Mouse (Mus musculus) kidney, embryonic 16.5 days (tissue): ENCODE measurements around the gene Castor2. TPM values are rescaled to one million over a fixed set of nuclear protein-coding genes. Genes with fewer than 3 reads are reported as not detected.

Experiments used
- ATAC-seq: fragments of 200-750 bp; cut with Nextera tagmentation; 2 replicates; pipeline ENCODE4 v1.8.0; 2017; ENCODE audit warnings: moderate TSS enrichment; ENCODE audit not compliant: low FRiP score, low TSS enrichment
- H3K27ac ChIP-seq: fragments of 300-500 bp; sonication (generic); 2 replicates; pipeline ENCODE4 v1.5.1; 2014; ENCODE audit warnings: low read length
- H3K27me3 ChIP-seq: fragments of 300-500 bp; sonication (generic); 2 replicates; pipeline ENCODE4 v1.6.1; 2014; ENCODE audit warnings: low read length, control low read depth, mixed read lengths; ENCODE audit not compliant: insufficient read depth
- H3K36me3 ChIP-seq: fragments of 300-500 bp; sonication (generic); 2 replicates; pipeline ENCODE4 v1.6.1; 2014; ENCODE audit warnings: low read length, control low read depth, mixed read lengths; ENCODE audit not compliant: insufficient read depth
- H3K4me1 ChIP-seq: fragments of 300-500 bp; sonication (generic); 2 replicates; pipeline ENCODE4 v1.6.1; 2014; ENCODE audit warnings: low read length, control low read depth, mixed read lengths; ENCODE audit not compliant: insufficient read depth
- H3K4me2 ChIP-seq: fragments of 300-500 bp; sonication (generic); replicated peaks from 2 replicates; pipeline ENCODE4 v1.6.1; 2014; ENCODE audit warnings: low read depth, low read length
- H3K4me3 ChIP-seq: fragments of 300-500 bp; sonication (generic); 2 replicates; pipeline ENCODE4 v1.5.1; 2014; ENCODE audit warnings: mild to moderate bottlenecking, low read length
- H3K9ac ChIP-seq: fragments of 300-500 bp; sonication (generic); replicated peaks from 2 replicates; pipeline ENCODE4 v1.6.1; 2014; ENCODE audit warnings: low read length
- H3K9me3 ChIP-seq: fragments of 300-500 bp; sonication (generic); 2 replicates; pipeline ENCODE4 v1.6.1; 2016; ENCODE audit warnings: low read length, control low read depth
- WGBS: fragments of 180-500 bp; shearing (Covaris S2); extraction: QIAGEN DNeasy Blood & Tissue Kit; methylation state at CpG from one replicate; pipeline ENCODE4 v1.1.7; 2014; 5-methylcytosine and 5-hydroxymethylcytosine counted together
- polyA plus RNA-seq: library from polyadenylated mRNA; unstranded; fragments of >200 nt; fragmentation: Nextera tagmentation; extraction: Ambion mirVana; gene quantifications from 2 replicates; pipeline ENCODE4 v1.2.1, GENCODE M21; 2015

The Castor2 gene
- polyA plus RNA-seq, 1 experiment from 2014 or later: 14.0 TPM

GRCm38 (mm10) chr5:134170167-134170566 lies 70.7 kb downstream of the Castor2 start:
- 89% methylated on average over 8 of the region's 8 CpGs for WGBS
- ATAC-seq: no peak
- H3K4me1 ChIP-seq: peaks cover 20% of the 10 kb centered on the region

GRCm38 (mm10) chr5:134173206-134173605 lies 73.7 kb downstream of the Castor2 start:
- Histone ChIP-seq H3K4me2 (no peak overlapping the region), H3K9me3 (no peaks in the 10 kb centered on the region), H3K4me1 (peaks cover 22% of the 10 kb centered on the region), H3K36me3 (peaks cover 4% of the 10 kb centered on the region), H3K27ac (no peak overlapping the region), H3K9ac (no peak overlapping the region), H3K27me3 (no peaks in the 10 kb centered on the region), H3K4me3 (no peak overlapping the region)
- ATAC-seq: no peak
- 52% methylated on average over 4 of the region's 4 CpGs for WGBS

More at GRCm38 (mm10) chr5:134170167-134170566, 70.7 kb downstream of the Castor2 start:
- Histone ChIP-seq H3K4me3 (no peak overlapping the region), H3K36me3 (peaks cover 10% of the 10 kb centered on the region), H3K9ac (no peak overlapping the region), H3K4me2 (no peak overlapping the region), H3K9me3 (no peaks in the 10 kb centered on the region), H3K27me3 (no peaks in the 10 kb centered on the region), H3K27ac (no peak overlapping the region)

GRCm38 (mm10) chr5:134175696-134176095 lies 76.2 kb downstream of the Castor2 start:
- Histone ChIP-seq H3K4me3 (peak overlapping the region; percentile 73), H3K9ac (peak overlapping the region; percentile 73), H3K9me3 (no peaks in the 10 kb centered on the region), H3K27me3 (no peaks in the 10 kb centered on the region), H3K36me3 (no peaks in the 10 kb centered on the region; the same call in 1 of the 2 replicates), H3K4me1 (peaks cover 18% of the 10 kb centered on the region), H3K27ac (peak overlapping the region; percentile 83), H3K4me2 (peak overlapping the region; percentile 63)
- 4% methylated on average over 10 of the region's 10 CpGs for WGBS
- ATAC-seq: peak; percentile 36

- WGBS: under 1% methylated on average over 72 of the region's 72 CpGs
These were observed 76.8 kb downstream of the Castor2 start, which contains the start of gene Rcc1l for GRCm38 (mm10) chr5:134176169-134176881. TSS of gene Rcc1l (minus strand) at chr5:134176774.

GRCm38 (mm10) chr5:134178536-134178935 lies 79.0 kb downstream of the Castor2 start:
- Histone ChIP-seq H3K27ac (no peak overlapping the region), H3K36me3 (no peaks in the 10 kb centered on the region), H3K4me1 (peaks cover 33% of the 10 kb centered on the region), H3K4me2 (no peak overlapping the region), H3K9ac (no peak overlapping the region), H3K27me3 (no peaks in the 10 kb centered on the region), H3K4me3 (no peak overlapping the region), H3K9me3 (no peaks in the 10 kb centered on the region)
- no peak for ATAC-seq
- WGBS: 69% methylated on average over 7 of the region's 7 CpGs

More at GRCm38 (mm10) chr5:134176169-134176881, 76.8 kb downstream of the Castor2 start, which contains the start of gene Rcc1l:
- Histone ChIP-seq H3K9ac (peak within 1 kb of the TSS; percentile 73), H3K27me3 (no peaks in the 10 kb centered on the region), H3K36me3 (no peaks in the 10 kb centered on the region; the same call in 1 of the 2 replicates), H3K4me3 (peak within 1 kb of the TSS; percentile 73), H3K27ac (peak within 1 kb of the TSS; percentile 83), H3K4me2 (peak within 1 kb of the TSS; percentile 63), H3K9me3 (no peaks in the 10 kb centered on the region), H3K4me1 (peaks cover 18% of the 10 kb centered on the region)
- ATAC-seq: peak; percentile 87

GRCm38 (mm10) chr5:134179871-134180270 lies 80.4 kb downstream of the Castor2 start:
- Histone ChIP-seq H3K4me2 (no peak overlapping the region), H3K4me1 (peaks cover 26% of the 10 kb centered on the region), H3K9me3 (no peaks in the 10 kb centered on the region), H3K27ac (no peak overlapping the region), H3K4me3 (no peak overlapping the region), H3K9ac (no peak overlapping the region), H3K27me3 (no peaks in the 10 kb centered on the region), H3K36me3 (no peaks in the 10 kb centered on the region)
- WGBS: 21% methylated on average over 7 of the region's 7 CpGs
- no peak for ATAC-seq

- H3K9ac ChIP-seq: no peak overlapping the region
- no peaks in the 10 kb centered on the region for H3K36me3 ChIP-seq
- no peak overlapping the region for H3K4me3 ChIP-seq
- peaks cover 18% of the 10 kb centered on the region for H3K4me1 ChIP-seq
- ATAC-seq: no peak
- WGBS: 53% methylated on average over 3 of the region's 3 CpGs
- no peaks in the 10 kb centered on the region for H3K9me3 ChIP-seq
- H3K27ac ChIP-seq: peak overlapping the region; percentile 98; the same call in 1 of the 2 replicates
- H3K27me3 ChIP-seq: no peaks in the 10 kb centered on the region
- 0 out of 2 replicates have a peak overlapping the region, but pooled peaks have one; percentile 84 for H3K4me2 ChIP-seq
These were observed 82.7 kb downstream of the Castor2 start for GRCm38 (mm10) chr5:134182172-134182571.

- Histone ChIP-seq H3K4me3 (peak overlapping the region; percentile 76; the same call in 1 of the 2 replicates), H3K27me3 (no peaks in the 10 kb centered on the region), H3K27ac (peak overlapping the region; percentile 98; the same call in 1 of the 2 replicates), H3K4me1 (peaks cover 18% of the 10 kb centered on the region), H3K36me3 (no peaks in the 10 kb centered on the region), H3K9me3 (0 out of 2 replicates have a peak, but pooled peaks cover 3% of the 10 kb centered on the region), H3K4me2 (peak overlapping the region; percentile 84), H3K9ac (peak overlapping the region; percentile 91; the same call in 1 of the 2 replicates)
- no peak for ATAC-seq
- 21% methylated on average over 4 of the region's 4 CpGs for WGBS
These were observed 83.2 kb downstream of the Castor2 start for GRCm38 (mm10) chr5:134182735-134183134.

GRCm38 (mm10) chr5:134183162-134183561 lies 83.7 kb downstream of the Castor2 start:
- Histone ChIP-seq H3K4me1 (peaks cover 18% of the 10 kb centered on the region), H3K36me3 (no peaks in the 10 kb centered on the region), H3K9me3 (0 out of 2 replicates have a peak, but pooled peaks cover 3% of the 10 kb centered on the region), H3K4me3 (peak overlapping the region; percentile 76), H3K27me3 (no peaks in the 10 kb centered on the region), H3K4me2 (peak overlapping the region; percentile 84), H3K27ac (peak overlapping the region; percentile 98), H3K9ac (peak overlapping the region; percentile 91)
- 48% methylated on average over 7 of the region's 7 CpGs for WGBS
- no peak for ATAC-seq
